In the genomic region with DNA sequence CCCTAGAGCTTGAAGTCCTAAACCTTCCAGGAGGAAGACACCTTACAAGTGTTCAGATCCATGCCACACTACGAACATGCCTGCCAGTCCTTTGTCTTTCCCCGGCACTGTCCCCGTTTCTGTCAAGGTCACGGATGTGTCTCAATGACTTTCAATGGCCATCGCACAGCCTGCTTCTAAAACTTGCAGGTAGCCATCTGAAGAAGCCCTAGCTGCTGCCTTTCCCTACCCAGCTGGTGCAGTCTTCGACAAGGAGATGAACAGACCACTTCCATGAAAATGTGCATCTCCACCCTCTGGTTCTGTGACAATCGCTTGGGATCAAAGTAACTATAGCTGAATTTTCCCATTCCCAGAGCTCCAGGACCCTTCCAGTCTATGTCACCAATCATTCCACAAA, we compare ENCODE assay signal across 9 mouse cellular contexts. TPM values are rescaled to one million over a fixed set of nuclear protein-coding genes. Genes with fewer than 3 reads are reported as not detected.
DNase-seq lines count a peak whose midpoint lies in the region; ATAC-seq lines count a peak whose summit lies in the region.
"Had no signal": no experiment of that assay in that cellular context is flagged by ENCODE, and none has a peak within 500 bp of the region (broad histone marks: within the 10 kb centered on the region; RNA-seq: fewer than 3 reads in every experiment).

No protein-coding gene starts in this region.

- no peak for ATAC-seq in forebrain, embryonic 13.5 days
- no peak for ATAC-seq in liver, embryonic 15.5 days (ENCODE audit: insufficient read depth)

- peak overlapping the region; percentile 18; the same call in 1 of the 2 replicates for H3K9ac ChIP-seq in forebrain, embryonic 13.5 days
- H3K9ac ChIP-seq in liver, embryonic 15.5 days = no peak overlapping the region

- H3K9me3 ChIP-seq in forebrain, embryonic 13.5 days (replicated peaks) = no peaks in the 10 kb centered on the region
- no peaks in the 10 kb centered on the region for H3K9me3 ChIP-seq in liver, embryonic 15.5 days (replicated peaks)

- peak; percentile 32 for DNase-seq in adrenal gland, postnatal 10 days
- no peak for DNase-seq in adrenal gland, adult 8-10 months
- peak; percentile 7 for DNase-seq in kidney, postnatal 10 days
- DNase-seq in kidney, postnatal 25 days = no peak
- DNase-seq in right cerebral cortex, adult 2 months (ENCODE audit: low spot score in 2 of 2) = no peak
- DNase-seq in left cerebral cortex, adult 9 months (ENCODE audit: low spot score in 2 of 2) = no peak

- peak overlapping the region; percentile 43 for H3K4me2 ChIP-seq in forebrain, embryonic 13.5 days
- peak overlapping the region; percentile 32 for H3K4me2 ChIP-seq in liver, embryonic 15.5 days

- H3K27me3 ChIP-seq in forebrain, embryonic 13.5 days = no peaks in the 10 kb centered on the region
- no peaks in the 10 kb centered on the region for H3K27me3 ChIP-seq in liver, embryonic 15.5 days

- 81% methylated on average over 7 of the region's 7 CpGs for WGBS in forebrain, embryonic 13.5 days
- 82% methylated on average over 7 of the region's 7 CpGs for WGBS in liver, embryonic 15.5 days (ENCODE audit: insufficient replicate concordance)

- no peaks in the 10 kb centered on the region for H3K36me3 ChIP-seq in forebrain, embryonic 13.5 days (ENCODE audit: poor library complexity, severe bottlenecking)
- H3K36me3 ChIP-seq in liver, embryonic 15.5 days (replicated peaks) = peaks cover 38% of the 10 kb centered on the region

- peaks cover 33% of the 10 kb centered on the region for H3K4me1 ChIP-seq in forebrain, embryonic 13.5 days
- H3K4me1 ChIP-seq in liver, embryonic 15.5 days (replicated peaks) = peaks cover 97% of the 10 kb centered on the region

- H3K27ac ChIP-seq in forebrain, embryonic 13.5 days = no peak overlapping the region
- peak overlapping the region; percentile 76 for H3K27ac ChIP-seq in liver, embryonic 15.5 days (replicated peaks)

- H3K4me3 ChIP-seq in forebrain, embryonic 13.5 days = no peak overlapping the region
- no peak overlapping the region for H3K4me3 ChIP-seq in liver, embryonic 15.5 days (replicated peaks)
- H3K4me3 ChIP-seq: myocyte had no signal

RNA-seq across cellular contexts. Expression of a gene that starts 7.6 kb away (rescaled TPM):
- 10 to 100 TPM; 39.2 to 40.2 TPM for total RNA-seq in adrenal gland, postnatal 10 days (2021)
- total RNA-seq in adrenal gland, adult 8-10 months (2022) = 10 to 100 TPM; 32.8 to 55.5 (median 44.3) TPM
- 10.3 and 10.8 TPM in 2 replicates for polyA plus RNA-seq in forebrain, embryonic 13.5 days (2015; fragmentation: Nextera tagmentation; extraction: Ambion mirVana)
- 24.2 and 24.7 TPM in 2 replicates for polyA plus RNA-seq in liver, embryonic 15.5 days (2015; fragmentation: Nextera tagmentation; extraction: Ambion mirVana)

Comparison
In these comparisons a context has a peak if more than half of its experiments do, and no peak if none do; other contexts are left out.
1. DNase-seq: peak in adrenal gland, postnatal 10 days (single experiment) and kidney, postnatal 10 days (single experiment); none in adrenal gland, adult 8-10 months (single experiment), kidney, postnatal 25 days (0 of 2), right cerebral cortex, adult 2 months (0 of 2) and left cerebral cortex, adult 9 months (0 of 2).